ENCODE assay signal across 15 mouse cellular contexts in genomic region chr1:75549289-75550279, GRCm38 (mm10). TPM values are rescaled to one million over a fixed set of nuclear protein-coding genes. Genes with fewer than 3 reads are reported as not detected.
DNase-seq lines count a peak whose midpoint lies in the region; ATAC-seq lines count a peak whose summit lies in the region.
"Had no signal": no experiment of that assay in that cellular context is flagged by ENCODE, and none has a peak within 500 bp of the region (broad histone marks: within the 10 kb centered on the region; RNA-seq: fewer than 3 reads in every experiment).

No protein-coding gene starts in this region.

- H3K9ac ChIP-seq in intestine, embryonic 16.5 days (ENCODE audit: low read depth, low read length), result 0 out of 2 replicates have a peak overlapping the region, but pooled peaks have one; percentile 7
- no peak overlapping the region for H3K9ac ChIP-seq in intestine, embryonic 15.5 days
- H3K9ac ChIP-seq: limb, embryonic 12.5 days had no signal

- no peak overlapping the region for H3K4me2 ChIP-seq in intestine, embryonic 16.5 days (ENCODE audit: low read depth, low read length)
- no peak overlapping the region for H3K4me2 ChIP-seq in intestine, embryonic 15.5 days (replicated peaks)
- H3K4me2 ChIP-seq: limb, embryonic 12.5 days had no signal

- no peak overlapping the region for H3K4me3 ChIP-seq in intestine, embryonic 16.5 days (ENCODE audit: low read length)
- H3K4me3 ChIP-seq in intestine, embryonic 15.5 days (replicated peaks), result no peak overlapping the region
- H3K4me3 ChIP-seq: limb, embryonic 12.5 days; midbrain, embryonic 10.5 days had no signal

- WGBS in intestine, embryonic 16.5 days, result 74% methylated on average over 17 of the region's 17 CpGs
- 75% methylated on average over 17 of the region's 17 CpGs for WGBS in intestine, embryonic 15.5 days

- H3K27ac ChIP-seq in intestine, embryonic 16.5 days (ENCODE audit: low read length), result no peak overlapping the region
- H3K27ac ChIP-seq in intestine, embryonic 15.5 days, result no peak overlapping the region
- H3K27ac ChIP-seq: hindbrain, postnatal 0 days; limb, embryonic 12.5 days; midbrain, embryonic 10.5 days had no signal

- no peaks in the 10 kb centered on the region; the same call in 1 of the 2 replicates for H3K36me3 ChIP-seq in intestine, embryonic 16.5 days (ENCODE audit: control insufficient read depth, insufficient read depth, low read length)
- H3K36me3 ChIP-seq in intestine, embryonic 15.5 days, result 0 out of 2 replicates have a peak, but pooled peaks cover 4% of the 10 kb centered on the region

- H3K4me1 ChIP-seq in intestine, embryonic 16.5 days (ENCODE audit: control insufficient read depth, insufficient read depth, low read length), result peaks cover 11% of the 10 kb centered on the region
- peaks cover 5% of the 10 kb centered on the region for H3K4me1 ChIP-seq in intestine, embryonic 15.5 days (replicated peaks)

- DNase-seq in adrenal gland, adult 8-10 months, result peak; percentile 88
- peak; percentile 69 to 82 for DNase-seq in heart, adult 9 months (ENCODE audit: low spot score in 2 of 2)
- peak; percentile 67 to 78 for DNase-seq in heart, postnatal 14 days
- DNase-seq in layer of hippocampus, adult 18-20 months (ENCODE audit: low spot score in 2 of 2), result no peak
- no peak for DNase-seq in embryo, embryonic 10 days (ENCODE audit: low spot score)
- DNase-seq in cerebellum, postnatal 25 days, result no peak
- DNase-seq: kidney, adult 8-10 months; lung, postnatal 36 days had no signal

- no peaks in the 10 kb centered on the region for H3K9me3 ChIP-seq in intestine, embryonic 16.5 days (ENCODE audit: control insufficient read depth, low read length)
- H3K9me3 ChIP-seq in intestine, embryonic 15.5 days, result no peaks in the 10 kb centered on the region
- H3K9me3 ChIP-seq: limb, embryonic 12.5 days; midbrain, embryonic 10.5 days had no signal

- intact Hi-C loops in heart, postnatal 14 days (cut with DNase I), result no loop called here

- ATAC-seq in intestine, embryonic 16.5 days, result no peak
- ATAC-seq in intestine, embryonic 15.5 days, result no peak
- ATAC-seq: forebrain, embryonic 14.5 days; hindbrain, postnatal 0 days had no signal

- no peaks in the 10 kb centered on the region for H3K27me3 ChIP-seq in intestine, embryonic 16.5 days (replicated peaks; ENCODE audit: control insufficient read depth, insufficient read depth, low read length)
- no peaks in the 10 kb centered on the region for H3K27me3 ChIP-seq in intestine, embryonic 15.5 days (replicated peaks)
- H3K27me3 ChIP-seq: limb, embryonic 12.5 days had no signal

RNA-seq across cellular contexts. Expression of gene Slc4a3, which starts 3.5 kb away (rescaled TPM):
- polyA plus RNA-seq in intestine, embryonic 16.5 days (2015; fragmentation: Nextera tagmentation; extraction: Ambion mirVana), result 7.6 and 9.8 TPM in 2 replicates
- polyA plus RNA-seq in intestine, embryonic 15.5 days (2015; fragmentation: Nextera tagmentation; extraction: Ambion mirVana), result 13.4 and 14.1 TPM in 2 replicates
- 100 to 1,000 TPM; 124 to 271 (median 199) TPM for total RNA-seq in adrenal gland, adult 8-10 months (2022)
- 100 to 1,000 TPM; 172 to 178 TPM for total RNA-seq in heart, postnatal 14 days (2021)
- total RNA-seq in layer of hippocampus, adult 18-20 months (2021), result 100 to 1,000 TPM; 109 to 111 TPM
- total RNA-seq: granulocyte monocyte progenitor cell, adult 5-6 weeks had no signal

RNA-seq across cellular contexts. Expression of gene Stk11ip, which starts 28.3 kb away (rescaled TPM):
- polyA plus RNA-seq in intestine, embryonic 16.5 days (2015; fragmentation: Nextera tagmentation; extraction: Ambion mirVana), result 16.6 and 17.8 TPM in 2 replicates
- polyA plus RNA-seq in intestine, embryonic 15.5 days (2015; fragmentation: Nextera tagmentation; extraction: Ambion mirVana), result 18.2 and 18.9 TPM in 2 replicates
- 10 to 100 TPM; 19.1 to 34.9 (median 31.3) TPM for total RNA-seq in adrenal gland, adult 8-10 months (2022)
- total RNA-seq in heart, postnatal 14 days (2021), result 10 to 100 TPM; 10.3 to 13.9 TPM
- 10 to 100 TPM; 22.8 to 24.2 TPM for total RNA-seq in layer of hippocampus, adult 18-20 months (2021)

RNA-seq across cellular contexts. Expression of gene Inha, which starts 42.7 kb away (rescaled TPM):
- polyA plus RNA-seq in intestine, embryonic 16.5 days (2015; fragmentation: Nextera tagmentation; extraction: Ambion mirVana), result 6.6 and 7.3 TPM in 2 replicates
- 5.2 and 8.9 TPM in 2 replicates for polyA plus RNA-seq in intestine, embryonic 15.5 days (2015; fragmentation: Nextera tagmentation; extraction: Ambion mirVana)
- 10 to 100 TPM; 22.8 to 56.9 (median 34.3) TPM for total RNA-seq in adrenal gland, adult 8-10 months (2022)
- total RNA-seq in heart, postnatal 14 days (2021), result 1 to 10 TPM; 6.0 to 7.8 TPM
- total RNA-seq in layer of hippocampus, adult 18-20 months (2021), result 10 to 100 TPM; 13.1 to 14.5 TPM
- total RNA-seq: granulocyte monocyte progenitor cell, adult 5-6 weeks had no signal

RNA-seq across cellular contexts. Expression of gene Obsl1, which starts 43.3 kb away (rescaled TPM):
- polyA plus RNA-seq in intestine, embryonic 16.5 days (2015; fragmentation: Nextera tagmentation; extraction: Ambion mirVana), result 38.7 and 42.7 TPM in 2 replicates
- polyA plus RNA-seq in intestine, embryonic 15.5 days (2015; fragmentation: Nextera tagmentation; extraction: Ambion mirVana), result 70.3 and 70.5 TPM in 2 replicates
- total RNA-seq in adrenal gland, adult 8-10 months (2022), result 100 to 1,000 TPM in 1 of 4 experiments, 10 to 100 TPM in 3; 71.0 to 109 (median 87.5) TPM
- total RNA-seq in heart, postnatal 14 days (2021), result 100 to 1,000 TPM; 166 to 172 TPM
- total RNA-seq in layer of hippocampus, adult 18-20 months (2021), result 10 to 100 TPM; 18.3 to 19.2 TPM
- total RNA-seq: granulocyte monocyte progenitor cell, adult 5-6 weeks had no signal

Comparison
In these comparisons a context has a peak if more than half of its experiments do, and no peak if none do; other contexts are left out.
1. DNase-seq: peak in adrenal gland, adult 8-10 months (single experiment), heart, adult 9 months (2 of 2) and heart, postnatal 14 days (2 of 2); none in layer of hippocampus, adult 18-20 months (0 of 2), embryo, embryonic 10 days (single experiment) and cerebellum, postnatal 25 days (0 of 2).